Mouse (Mus musculus): ENCODE measurements around the gene Top3b.

DNA sequence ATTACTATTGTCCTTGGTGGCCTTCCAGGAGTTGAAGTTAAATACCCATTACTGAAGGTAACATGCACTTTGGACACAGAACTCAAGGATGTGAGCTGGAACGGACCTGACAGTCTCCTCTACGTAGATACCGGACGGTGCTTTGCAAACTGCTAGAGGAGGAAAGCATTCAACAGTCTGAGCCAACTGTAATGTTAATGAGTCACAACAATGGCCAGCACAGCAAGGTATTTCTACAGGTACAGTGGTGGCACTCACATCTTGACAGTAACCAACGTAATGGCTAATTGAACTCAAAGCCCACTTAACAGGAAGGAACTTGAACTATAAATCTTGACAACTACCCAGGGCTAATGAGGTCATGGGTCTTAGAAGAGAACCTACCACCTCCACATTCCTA lies 45.1 kb upstream of the Top3b start:
- TF ChIP-seq CTCF (IDR thresholded peaks at IDR 0.05; ENCODE audit: low read depth), result no peak
- no peak for TF ChIP-seq EP300 (IDR thresholded peaks at IDR 0.05; ENCODE audit: low read depth)

Data from liver, embryonic 14.5 days (tissue).